Mouse (Mus musculus) spleen, adult 12 weeks (tissue): ENCODE measurements around the gene Vegfb.

Experiments
- DNase-seq: peaks from one replicate; pipeline ENCODE4 v3.0.0; 2022; ENCODE audit warnings: low spot score

Vegfb gene

GRCm38 (mm10) chr19:6941372-6942248, 45.8 kb downstream of the Vegfb start, which contains the start of gene Bad:
Bad (plus strand) TSS chr19:6941861.
- DNase-seq: peak; percentile 96

- no peak for DNase-seq
These were observed 46.8 kb downstream of the Vegfb start for GRCm38 (mm10) chr19:6940396-6941351.

- DNase-seq: no peak
These were observed 48.1 kb downstream of the Vegfb start for GRCm38 (mm10) chr19:6939106-6940002.

- DNase-seq: no peak
These were observed 49.6 kb downstream of the Vegfb start for GRCm38 (mm10) chr19:6937541-6938465.

GRCm38 (mm10) chr19:6936299-6936698, 51.2 kb downstream of the Vegfb start:
- no peak for DNase-seq

GRCm38 (mm10) chr19:6934195-6934977, 53.1 kb downstream of the Vegfb start, which contains the start of gene Kcnk4:
Kcnk4 (minus strand) TSS chr19:6934515.
- DNase-seq: no peak

GRCm38 (mm10) chr19:6933436-6934194, 53.8 kb downstream of the Vegfb start:
- DNase-seq: no peak

GRCm38 (mm10) chr19:6933102-6933435, 54.4 kb downstream of the Vegfb start:
- DNase-seq: no peak
